13 mouse cellular contexts compared by ENCODE assay signal in the genomic region with DNA sequence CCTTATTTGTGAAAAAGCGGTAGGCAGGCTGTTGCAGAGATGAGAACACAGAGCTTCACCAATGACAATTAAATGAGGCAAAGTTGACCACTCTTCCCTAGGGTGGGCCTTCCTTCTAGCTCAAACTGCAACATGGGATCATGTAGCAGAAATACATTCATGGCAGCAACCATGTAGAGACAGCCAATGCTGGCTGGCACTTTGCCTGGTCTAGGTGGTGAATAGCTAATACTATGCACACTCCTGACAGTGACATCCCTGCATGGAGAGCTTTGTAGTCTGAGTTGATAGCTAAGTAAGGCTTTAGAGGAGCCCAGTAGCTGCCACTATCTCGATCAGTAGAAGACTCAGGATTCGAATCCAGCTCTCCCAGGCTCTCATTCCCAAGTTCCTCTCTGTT.
"Had no signal": no experiment of that assay in that cellular context is flagged by ENCODE, and none has a peak within 500 bp of the region (broad histone marks: within the 10 kb centered on the region; RNA-seq: fewer than 3 reads in every experiment).

No protein-coding gene starts in this region.

- DNase-seq: gastrocnemius, adult 2 months; gastrocnemius, postnatal 10 days; gastrocnemius, postnatal 25 days; heart, adult 18-20 months; heart, postnatal 10 days; heart, postnatal 4 days; kidney, adult 18-20 months; kidney, adult 8-10 months; kidney, postnatal 10 days; kidney, postnatal 25 days; kidney, postnatal 4 days; liver; liver, embryonic 13.5 days had no signal
